Mouse (Mus musculus): Measurements from ENCODE around the gene Herpud1.

- TF ChIP-seq CTCF (conservative IDR thresholded peaks at IDR 0.05; ENCODE audit: insufficient read depth, insufficient read length, low read depth, low read length) (no peak), POLR2A (IDR thresholded peaks at IDR 0.05; ENCODE audit: low read depth, low read length) (no peak)
These were observed 13.2 kb downstream of the Herpud1 start for GRCm38 (mm10) chr8:94399361-94399953.
